Mouse (Mus musculus) kidney, postnatal 0 days (tissue): ENCODE data around the gene Gpatch1. TPM values are rescaled to one million over a fixed set of nuclear protein-coding genes. Genes with fewer than 3 reads are reported as not detected.
A peak's percentile ranks its signal among the peaks of the same experiment; 100 is the strongest.

ENCODE experiments used
- ATAC-seq: fragments of 200-750 bp; cut with Nextera tagmentation; replicated peaks from 2 replicates; pipeline ENCODE4 v1.8.0; 2017; ENCODE audit warnings: low read depth, moderate number of reproducible peaks, moderate TSS enrichment, moderate library complexity; ENCODE audit not compliant: low FRiP score
- DNase-seq: peaks from one replicate; pipeline ENCODE4 v3.0.0-alpha.2; 2016; ENCODE audit warnings: low spot score
- H3K27ac ChIP-seq: fragments of 300-500 bp; sonication (generic); 2 replicates; pipeline ENCODE4 v1.5.1; 2014; ENCODE audit warnings: mild to moderate bottlenecking
- H3K27me3 ChIP-seq: fragments of 300-500 bp; sonication (generic); 2 replicates; pipeline ENCODE4 v1.6.1; 2014; ENCODE audit warnings: low read length, mixed read lengths; ENCODE audit not compliant: insufficient read depth
- H3K36me3 ChIP-seq: fragments of 300-500 bp; sonication (generic); 2 replicates; pipeline ENCODE4 v1.6.1; 2014; ENCODE audit warnings: low read length, mixed read lengths; ENCODE audit not compliant: insufficient read depth
- H3K4me1 ChIP-seq: fragments of 300-500 bp; sonication (generic); replicated peaks from 2 replicates; pipeline ENCODE4 v1.6.1; 2014; ENCODE audit warnings: antibody characterized with exemption, low read length, mixed read lengths; ENCODE audit not compliant: insufficient read depth
- H3K4me2 ChIP-seq: fragments of 300-500 bp; sonication (generic); 2 replicates; pipeline ENCODE4 v1.6.1; 2014; ENCODE audit warnings: mild to moderate bottlenecking, low read length, moderate library complexity, mixed read lengths
- H3K4me3 ChIP-seq: fragments of 300-500 bp; sonication (generic); replicated peaks from 2 replicates; pipeline ENCODE4 v1.5.1; 2014; ENCODE audit warnings: low read depth, low read length
- H3K9ac ChIP-seq: fragments of 300-500 bp; sonication (generic); 2 replicates; pipeline ENCODE4 v1.6.1; 2014; ENCODE audit warnings: low read depth, low read length
- H3K9me3 ChIP-seq: fragments of 300-500 bp; sonication (generic); replicated peaks from 2 replicates; pipeline ENCODE4 v1.6.1; 2016; ENCODE audit warnings: low read length, inconsistent platforms, mixed read lengths
- CTCF ChIP-seq: IDR thresholded peaks from 2 replicates; pipeline ENCODE4 v1.5.1; 2016; ENCODE audit warnings: antibody characterized with exemption, low read depth, mild to moderate bottlenecking, moderate library complexity
- WGBS: fragments of 180-500 bp; shearing (Covaris S2); extraction: QIAGEN DNeasy Blood & Tissue Kit; methylation state at CpG from one replicate; pipeline ENCODE4 v1.1.7; 2014; 5-methylcytosine and 5-hydroxymethylcytosine counted together
- polyA plus RNA-seq: library from polyadenylated mRNA; unstranded; fragments of >200 nt; fragmentation: Nextera tagmentation; extraction: Ambion mirVana; gene quantifications from 2 replicates; pipeline ENCODE4 v1.2.1, GENCODE M21; 2015

The Gpatch1 gene
- polyA plus RNA-seq, 1 experiment from 2014 or later = 17.0 TPM

GRCm38 (mm10) chr7:35342498-35342897 is 24.3 kb upstream of the Gpatch1 start:
- H3K4me2 ChIP-seq = no peak overlapping the region
- TF ChIP-seq CTCF = no peak
- no peak overlapping the region for H3K27ac ChIP-seq
- ATAC-seq (no peak), DNase-seq (no peak)
- no peaks in the 10 kb centered on the region for H3K4me1 ChIP-seq
- H3K36me3 ChIP-seq = no peaks in the 10 kb centered on the region
- H3K9me3 ChIP-seq = no peaks in the 10 kb centered on the region
- no peaks in the 10 kb centered on the region for H3K27me3 ChIP-seq
- WGBS = 57% methylated on average over 4 of the region's 4 CpGs
- no peak overlapping the region for H3K9ac ChIP-seq
- H3K4me3 ChIP-seq = no peak overlapping the region

GRCm38 (mm10) chr7:35341282-35341681 is 23.0 kb upstream of the Gpatch1 start:
- no peak for DNase-seq
- H3K4me3 ChIP-seq = no peak overlapping the region
- no peak overlapping the region for H3K27ac ChIP-seq
- no peak overlapping the region for H3K4me2 ChIP-seq
- H3K9me3 ChIP-seq = no peaks in the 10 kb centered on the region
- no peaks in the 10 kb centered on the region for H3K4me1 ChIP-seq
- H3K36me3 ChIP-seq = no peaks in the 10 kb centered on the region
- no peaks in the 10 kb centered on the region for H3K27me3 ChIP-seq
- H3K9ac ChIP-seq = no peak overlapping the region
- no peak for TF ChIP-seq CTCF
- WGBS = 78% methylated on average over 6 of the region's 6 CpGs
- 0 out of 2 replicates have a peak, but pooled peaks have one; percentile 40 for ATAC-seq

GRCm38 (mm10) chr7:35340196-35340595 is 22.0 kb upstream of the Gpatch1 start:
- Histone ChIP-seq H3K4me2 (no peak overlapping the region), H3K4me3 (no peak overlapping the region), H3K27ac (no peak overlapping the region), H3K36me3 (no peaks in the 10 kb centered on the region), H3K9ac (no peak overlapping the region), H3K4me1 (no peaks in the 10 kb centered on the region), H3K27me3 (no peaks in the 10 kb centered on the region), H3K9me3 (no peaks in the 10 kb centered on the region)
- TF ChIP-seq CTCF = no peak
- ATAC-seq = no peak
- 38% methylated on average over 5 of the region's 5 CpGs for WGBS
- no peak for DNase-seq

DNA sequence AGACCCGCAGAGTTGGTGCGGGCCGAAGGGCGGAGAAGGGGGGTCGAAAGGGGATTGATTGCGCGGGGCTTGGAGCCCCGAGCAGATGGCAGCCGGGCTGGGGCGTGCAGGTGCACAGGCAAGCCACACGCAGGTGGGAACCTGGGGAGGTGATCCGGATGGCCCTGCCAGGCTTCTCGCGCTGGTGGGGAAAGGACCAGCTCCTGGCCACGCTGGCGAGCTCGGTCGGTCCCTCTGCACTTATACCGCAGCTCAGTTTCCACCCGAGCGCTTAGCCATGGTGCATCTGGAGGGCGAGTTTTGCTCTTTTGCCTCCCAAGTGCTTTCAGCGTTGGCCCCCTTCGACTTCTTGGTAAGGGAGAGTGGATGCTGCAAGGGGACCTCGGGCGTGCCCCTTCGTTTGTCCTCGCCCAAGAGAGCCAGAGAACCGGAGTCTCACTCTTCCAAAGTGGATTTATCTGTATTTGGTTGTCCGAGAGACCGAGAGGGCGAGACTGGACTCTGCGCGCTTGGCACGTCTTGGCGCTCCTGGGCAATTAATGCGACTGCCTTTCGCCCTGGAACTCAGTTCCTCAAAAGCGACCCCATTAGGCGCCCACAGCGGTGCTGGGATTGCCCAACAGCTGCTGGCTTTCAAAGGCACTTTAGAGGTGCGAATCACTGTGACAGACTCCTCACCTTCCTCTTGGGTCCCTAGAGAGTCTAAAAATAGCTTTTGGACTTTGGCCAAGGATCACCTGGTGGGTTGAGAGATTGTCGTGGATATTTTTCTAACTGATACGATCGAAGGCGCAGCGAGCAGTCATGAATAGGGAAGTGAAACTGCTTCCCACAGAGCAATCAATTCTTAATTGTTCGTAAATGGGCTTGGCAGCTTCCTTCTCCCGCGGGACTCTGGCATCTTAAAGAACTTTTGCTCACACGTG is 16.6 kb upstream of the Gpatch1 start:
- H3K4me3 ChIP-seq = peak overlapping the region; percentile 68
- peak overlapping the region; percentile 95 for H3K4me2 ChIP-seq
- DNase-seq = peak; percentile 40
- H3K4me1 ChIP-seq = no peaks in the 10 kb centered on the region
- under 1% methylated on average over 51 of the region's 51 CpGs for WGBS
- peak overlapping the region; percentile 80 for H3K27ac ChIP-seq
- H3K9ac ChIP-seq = peak overlapping the region; percentile 78
- H3K9me3 ChIP-seq = no peaks in the 10 kb centered on the region
- ATAC-seq = peak; percentile 14; the same call in 1 of the 2 replicates
- no peaks in the 10 kb centered on the region; the same call in 1 of the 2 replicates for H3K27me3 ChIP-seq
- H3K36me3 ChIP-seq = no peaks in the 10 kb centered on the region
- TF ChIP-seq CTCF = no peak

DNA sequence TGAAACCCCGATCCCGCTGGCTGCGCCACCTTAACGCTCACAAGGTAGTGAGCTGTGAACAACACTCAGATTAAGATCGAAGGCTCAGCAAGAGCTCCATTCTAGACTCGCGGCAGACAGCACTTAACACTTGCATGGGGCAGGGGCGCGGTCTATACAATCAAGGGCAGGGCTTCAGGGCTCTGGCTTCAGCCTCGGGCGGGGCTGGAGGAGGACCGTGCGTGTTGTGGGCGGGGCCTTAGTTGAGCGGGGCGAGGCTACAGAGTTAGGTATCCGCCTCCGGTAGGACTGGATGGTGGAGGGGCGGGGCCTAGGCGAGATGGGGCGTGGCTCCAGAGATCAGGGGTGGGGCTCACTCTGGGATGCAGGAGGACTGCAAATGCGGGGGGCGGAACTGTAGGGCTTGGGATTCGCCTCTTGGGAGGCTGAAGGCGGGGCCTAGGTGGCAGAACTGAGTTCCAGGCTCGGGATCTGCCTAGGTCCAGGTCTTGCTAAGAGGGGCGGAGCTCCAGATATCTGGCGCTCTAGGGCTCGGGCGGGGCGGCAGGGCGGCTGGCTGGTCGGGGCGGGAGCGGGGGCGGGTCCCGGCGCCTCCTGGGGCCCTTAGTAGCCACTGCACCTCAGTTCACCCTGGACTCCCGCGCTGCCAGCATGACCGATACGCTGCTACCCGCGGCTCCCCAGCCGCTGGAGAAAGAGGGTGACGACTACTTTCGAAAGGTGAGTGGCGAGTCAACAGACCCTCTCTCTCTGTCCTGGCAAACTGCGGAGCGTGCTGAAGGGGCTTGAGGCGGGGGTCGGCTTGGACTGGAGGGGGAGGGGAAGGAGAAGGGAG is 15.7 kb upstream of the Gpatch1 start, which contains the start of gene Rhpn2:
Gene Rhpn2 (plus strand): TSS at position 479 of the 835 bp plus-strand sequence.
- peak; percentile 35; the same call in 1 of the 2 replicates for TF ChIP-seq CTCF
- DNase-seq (peak; percentile 99), ATAC-seq (peak; percentile 98)
- WGBS = under 1% methylated on average over 46 of the region's 52 CpGs
- Histone ChIP-seq H3K4me2 (peak within 1 kb of the TSS; percentile 95), H3K27me3 (no peaks in the 10 kb centered on the region; the same call in 1 of the 2 replicates), H3K4me3 (peak within 1 kb of the TSS; percentile 68), H3K4me1 (no peaks in the 10 kb centered on the region), H3K9ac (peak within 1 kb of the TSS; percentile 78), H3K27ac (peak within 1 kb of the TSS; percentile 80), H3K9me3 (no peaks in the 10 kb centered on the region), H3K36me3 (no peaks in the 10 kb centered on the region)

- peak overlapping the region; percentile 78 for H3K27ac ChIP-seq
- under 1% methylated on average over 19 of the region's 19 CpGs for WGBS
- H3K9me3 ChIP-seq = no peaks in the 10 kb centered on the region
- peak overlapping the region; percentile 68 for H3K4me3 ChIP-seq
- H3K4me2 ChIP-seq = peak overlapping the region; percentile 95
- peak; percentile 33 for TF ChIP-seq CTCF
- H3K27me3 ChIP-seq = no peaks in the 10 kb centered on the region; the same call in 1 of the 2 replicates
- DNase-seq (peak; percentile 65), ATAC-seq (0 out of 2 replicates have a peak, but pooled peaks have one; percentile 5)
- no peaks in the 10 kb centered on the region for H3K36me3 ChIP-seq
- no peaks in the 10 kb centered on the region for H3K4me1 ChIP-seq
- H3K9ac ChIP-seq = peak overlapping the region; percentile 32; the same call in 1 of the 2 replicates
Observed at GRCm38 (mm10) chr7:35333231-35333651, 15.0 kb upstream of the Gpatch1 start.
